21 mouse cellular contexts compared by ENCODE assay signal in genomic region chr16:5527936-5528335, GRCm38 (mm10).
"Had no signal": no experiment of that assay in that cellular context is flagged by ENCODE, and none has a peak within 500 bp of the region (broad histone marks: within the 10 kb centered on the region; RNA-seq: fewer than 3 reads in every experiment).

No protein-coding gene starts in this region.

- H3K27ac ChIP-seq: kidney, postnatal 0 days; layer of hippocampus, adult 2 months; limb, embryonic 12.5 days; limb, embryonic 15.5 days; liver, embryonic 14.5 days; macrophage; midbrain, embryonic 12.5 days; midbrain, embryonic 15.5 days; neural tube, embryonic 12.5 days; neural tube, embryonic 15.5 days had no signal

- H3K27me3 ChIP-seq: limb, embryonic 12.5 days; limb, embryonic 15.5 days; midbrain, embryonic 15.5 days; neural tube, embryonic 12.5 days; neural tube, embryonic 15.5 days had no signal

- H3K9ac ChIP-seq: limb, embryonic 12.5 days; limb, embryonic 15.5 days; liver, embryonic 14.5 days; liver, postnatal 0 days; midbrain, embryonic 12.5 days; midbrain, embryonic 15.5 days; neural tube, embryonic 12.5 days; neural tube, embryonic 15.5 days had no signal

- DNase-seq: kidney, adult 2 months; kidney, postnatal 25 days; left cerebral cortex, postnatal 4 days; liver, postnatal 0 days; right cerebral cortex, adult 18-20 months; right cerebral cortex, postnatal 14 days; right cerebral cortex, postnatal 4 days; thymus, adult 18-20 months; thymus, postnatal 36 days had no signal

- H3K9me3 ChIP-seq: limb, embryonic 12.5 days; limb, embryonic 15.5 days; midbrain, embryonic 12.5 days; midbrain, embryonic 15.5 days; neural tube, embryonic 12.5 days; neural tube, embryonic 15.5 days had no signal

- H3K4me2 ChIP-seq: limb, embryonic 12.5 days; limb, embryonic 15.5 days; liver, embryonic 11.5 days; midbrain, embryonic 12.5 days; midbrain, embryonic 15.5 days; neural tube, embryonic 12.5 days; neural tube, embryonic 15.5 days had no signal

- H3K36me3 ChIP-seq: limb, embryonic 12.5 days; limb, embryonic 15.5 days; midbrain, embryonic 12.5 days; midbrain, embryonic 15.5 days; neural tube, embryonic 12.5 days; neural tube, embryonic 15.5 days had no signal

- H3K4me3 ChIP-seq: layer of hippocampus, adult 2 months; limb, embryonic 12.5 days; limb, embryonic 15.5 days; midbrain, embryonic 12.5 days; midbrain, embryonic 15.5 days; neural tube, embryonic 12.5 days; neural tube, embryonic 15.5 days had no signal

- H3K4me1 ChIP-seq: limb, embryonic 12.5 days; limb, embryonic 15.5 days; midbrain, embryonic 12.5 days; midbrain, embryonic 15.5 days had no signal

- ATAC-seq: intestine, postnatal 0 days; liver, postnatal 0 days; midbrain, embryonic 15.5 days had no signal
